Mouse (Mus musculus) thymus, adult 2 months (tissue): ENCODE results near the gene Zkscan17.
A peak's percentile ranks its signal among the peaks of the same experiment; 100 is the strongest.

Experiments
- CTCF ChIP-seq: fragments of 200-500 bp; IDR thresholded peaks from 2 replicates; pipeline ENCODE4 v1.5.1; 2012; ENCODE audit warnings: mild to moderate bottlenecking, control low read depth, low read length, moderate library complexity, borderline replicate concordance; ENCODE audit not compliant: control insufficient read depth, poor library complexity, insufficient read depth; ENCODE audit errors: extremely low read depth
- POLR2A ChIP-seq: fragments of 200-500 bp; IDR thresholded peaks from 2 replicates; pipeline ENCODE4 v1.6.1; 2012; ENCODE audit warnings: mild to moderate bottlenecking, low read length, control low read depth, moderate library complexity; ENCODE audit not compliant: control insufficient read depth, poor library complexity, insufficient read depth; ENCODE audit errors: extremely low read depth

DNA sequence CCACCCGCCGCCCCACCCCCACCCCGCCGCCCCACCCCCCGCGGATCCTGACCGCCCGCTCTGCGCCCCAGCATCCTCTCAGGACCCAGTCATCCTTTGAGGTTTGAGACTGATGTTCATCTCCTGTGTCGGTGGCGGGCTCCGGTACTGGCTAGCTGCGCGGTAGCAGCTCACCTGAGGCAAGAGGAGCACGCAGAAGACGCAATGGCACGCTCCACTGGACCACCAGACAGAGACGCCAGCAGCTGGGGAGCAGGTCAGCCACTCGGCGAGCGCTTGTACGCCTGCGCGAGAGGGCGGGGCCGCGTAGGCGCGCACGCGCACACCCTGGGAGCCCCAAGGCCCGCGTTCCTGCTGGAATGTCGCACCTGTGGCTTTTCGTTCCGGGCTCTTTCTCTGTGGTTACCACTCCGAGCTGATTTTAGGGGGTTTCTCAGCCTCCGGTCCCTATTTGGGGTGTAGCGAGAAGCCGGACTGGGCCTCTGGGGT, 76.8 kb downstream of the Zkscan17 start, which contains the start of gene Jmjd4:
- TF ChIP-seq CTCF (no peak), POLR2A (peak; percentile 71)
